Mouse (Mus musculus): ENCODE results near the gene Unc93b1. TPM values are rescaled to one million over a fixed set of nuclear protein-coding genes. Genes with fewer than 3 reads are reported as not detected.
"Not testable (repeated sequence)": the region's sequence is repeated elsewhere in the genome, so short reads cannot be mapped to it uniquely, and the experiment has no call there.

The Unc93b1 gene
- polyA plus RNA-seq, 1 experiment from 2014 or later: 18.3 TPM

DNA sequence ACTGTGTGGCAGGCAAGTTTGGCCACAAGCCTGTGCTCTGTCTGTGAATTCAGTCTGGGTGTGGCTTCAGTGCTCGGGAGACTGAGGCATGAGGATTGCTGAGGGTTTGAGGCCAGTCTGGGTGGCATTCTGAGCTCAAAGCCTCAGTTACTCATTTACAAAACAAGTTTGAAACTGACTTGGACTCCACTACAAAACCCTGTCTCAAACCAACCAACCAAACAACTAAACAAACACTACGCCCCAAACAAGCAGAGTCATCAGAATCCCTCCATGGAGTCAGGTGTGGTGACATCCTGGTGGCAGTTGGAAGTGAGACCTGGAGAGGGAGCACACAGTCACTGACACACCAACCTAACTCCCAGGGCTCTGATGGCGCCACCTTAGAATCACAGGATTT lies 15.3 kb downstream of the Unc93b1 start:
- H3K4me2 ChIP-seq: no peak overlapping the region
- H3K9ac ChIP-seq: no peak overlapping the region
- ATAC-seq (ENCODE audit: low read depth) (no peak), DNase-seq (no peak)
- WGBS (ENCODE audit: insufficient replicate concordance): 53% methylated on average over 3 of the region's 3 CpGs
- no peaks in the 10 kb centered on the region for H3K36me3 ChIP-seq
- no peaks in the 10 kb centered on the region for H3K27me3 ChIP-seq
- H3K4me1 ChIP-seq (replicated peaks): peaks cover 18% of the 10 kb centered on the region
- no peak overlapping the region for H3K4me3 ChIP-seq (replicated peaks)
- H3K9me3 ChIP-seq (replicated peaks): no peaks in the 10 kb centered on the region
- no peak overlapping the region for H3K27ac ChIP-seq

DNA sequence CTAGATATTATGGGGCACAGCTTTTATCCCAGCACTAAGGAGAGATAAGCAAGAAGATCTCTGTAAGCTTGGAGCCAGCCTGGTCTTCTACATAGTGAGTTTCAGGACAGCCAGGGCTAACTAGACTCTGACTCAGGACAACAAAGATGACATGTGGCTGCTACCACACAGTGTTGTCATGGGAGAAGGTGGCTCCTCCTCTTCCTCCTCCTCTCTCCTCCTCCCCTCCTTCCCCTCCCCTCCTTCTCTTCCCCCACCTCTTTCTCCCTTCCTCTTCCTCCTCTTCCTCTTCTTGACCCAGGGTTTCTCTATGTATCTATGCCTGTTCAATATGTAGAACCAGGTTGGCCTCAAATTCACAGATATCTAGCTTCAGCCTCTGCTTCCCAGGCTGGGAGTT lies 16.5 kb downstream of the Unc93b1 start:
- Histone ChIP-seq H3K4me1 (replicated peaks) (peaks cover 8% of the 10 kb centered on the region; the same call in 1 of the 2 replicates), H3K4me2 (no peak overlapping the region), H3K27me3 (0 out of 2 replicates have a peak, but pooled peaks cover 5% of the 10 kb centered on the region), H3K27ac (no peak overlapping the region), H3K9me3 (replicated peaks) (no peaks in the 10 kb centered on the region), H3K4me3 (replicated peaks) (no peak overlapping the region), H3K9ac (no peak overlapping the region), H3K36me3 (no peaks in the 10 kb centered on the region)
- ATAC-seq (ENCODE audit: low read depth) (no peak), DNase-seq (no peak)

DNA sequence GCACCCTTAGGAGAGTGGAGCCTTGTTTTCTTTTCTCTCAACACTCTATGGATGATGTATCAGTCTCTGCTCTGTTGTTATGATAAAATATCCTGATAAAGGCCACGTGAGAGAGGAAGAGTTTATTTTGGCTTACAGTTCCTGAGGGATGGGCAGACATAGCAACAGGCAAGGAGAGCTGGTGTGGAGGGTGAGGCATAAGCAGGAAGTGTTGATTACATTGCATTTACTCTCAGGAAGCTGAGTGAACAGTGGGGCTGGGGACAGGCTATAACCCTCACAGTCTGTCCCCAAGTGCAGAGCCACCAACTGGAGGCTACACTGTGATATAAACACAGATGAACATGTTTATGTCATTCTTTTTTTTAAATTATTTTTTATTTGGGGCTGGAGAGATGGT lies 17.1 kb downstream of the Unc93b1 start:
- Histone ChIP-seq H3K4me1 (replicated peaks) (peaks cover 7% of the 10 kb centered on the region; the same call in 1 of the 2 replicates), H3K9ac (no peak overlapping the region), H3K27me3 (0 out of 2 replicates have a peak, but pooled peaks cover 8% of the 10 kb centered on the region), H3K27ac (no peak overlapping the region), H3K9me3 (replicated peaks) (no peaks in the 10 kb centered on the region), H3K4me3 (replicated peaks) (no peak overlapping the region), H3K36me3 (no peaks in the 10 kb centered on the region), H3K4me2 (no peak overlapping the region)
- DNase-seq: no peak
- 50% methylated on average over 1 of the region's 1 CpGs for WGBS (ENCODE audit: insufficient replicate concordance)
- no peak for ATAC-seq (ENCODE audit: low read depth)

DNA sequence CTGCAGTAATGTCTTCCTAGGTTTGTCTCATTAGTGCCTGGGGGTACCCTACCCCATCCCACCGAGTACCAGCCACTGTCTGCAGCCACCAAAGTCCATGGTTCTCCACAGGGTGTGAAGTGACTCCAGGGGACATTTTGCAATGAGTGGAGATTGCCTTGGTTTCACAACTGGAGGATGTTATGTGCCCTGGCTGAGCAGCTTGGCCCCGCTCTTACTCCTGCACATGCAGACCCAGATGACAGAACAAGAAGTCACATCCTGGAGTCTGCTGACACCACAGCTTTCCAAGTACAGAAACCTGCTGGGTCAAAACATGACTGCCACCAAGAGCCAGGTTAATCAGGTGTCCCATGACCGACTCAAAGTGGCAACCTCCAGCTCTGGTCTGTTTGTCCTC lies 20.0 kb downstream of the Unc93b1 start:
- Histone ChIP-seq H3K4me1 (replicated peaks) (peaks cover 1% of the 10 kb centered on the region; the same call in 1 of the 2 replicates), H3K9me3 (replicated peaks) (no peaks in the 10 kb centered on the region), H3K4me2 (no peak overlapping the region), H3K27ac (no peak overlapping the region), H3K4me3 (replicated peaks) (no peak overlapping the region), H3K36me3 (no peaks in the 10 kb centered on the region), H3K9ac (no peak overlapping the region), H3K27me3 (0 out of 2 replicates have a peak, but pooled peaks cover 8% of the 10 kb centered on the region)
- 62% methylated on average over 3 of the region's 3 CpGs for WGBS (ENCODE audit: insufficient replicate concordance)
- DNase-seq (no peak), ATAC-seq (ENCODE audit: low read depth) (no peak)

DNA sequence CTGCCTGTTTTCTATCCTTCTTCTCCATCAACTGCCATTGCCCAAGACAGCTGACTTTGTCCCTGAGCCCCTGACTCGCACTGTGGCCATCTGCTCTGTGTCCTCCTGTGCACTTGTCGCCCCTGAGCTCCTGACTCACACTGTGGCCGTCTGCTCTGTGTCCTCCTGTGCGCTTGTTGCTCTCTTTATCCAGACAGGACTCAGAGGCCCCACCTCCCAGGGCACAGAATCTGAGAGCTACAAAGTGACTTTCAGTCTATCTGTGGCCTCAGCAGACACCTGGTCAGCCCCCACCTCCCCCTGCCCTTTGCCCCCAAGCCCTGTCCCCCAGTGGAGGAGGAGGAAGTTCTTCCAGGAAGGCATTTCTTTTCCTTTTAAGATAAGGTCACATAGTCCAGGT lies 20.8 kb downstream of the Unc93b1 start:
- Histone ChIP-seq H3K4me2 (no peak overlapping the region), H3K4me3 (replicated peaks) (no peak overlapping the region), H3K9ac (no peak overlapping the region), H3K27ac (no peak overlapping the region), H3K36me3 (no peaks in the 10 kb centered on the region), H3K9me3 (replicated peaks) (no peaks in the 10 kb centered on the region), H3K4me1 (replicated peaks) (no peaks in the 10 kb centered on the region; the same call in 1 of the 2 replicates), H3K27me3 (0 out of 2 replicates have a peak, but pooled peaks cover 8% of the 10 kb centered on the region)
- 24% methylated on average over 4 of the region's 4 CpGs for WGBS (ENCODE audit: insufficient replicate concordance)
- DNase-seq (no peak), ATAC-seq (ENCODE audit: low read depth) (no peak)

DNA sequence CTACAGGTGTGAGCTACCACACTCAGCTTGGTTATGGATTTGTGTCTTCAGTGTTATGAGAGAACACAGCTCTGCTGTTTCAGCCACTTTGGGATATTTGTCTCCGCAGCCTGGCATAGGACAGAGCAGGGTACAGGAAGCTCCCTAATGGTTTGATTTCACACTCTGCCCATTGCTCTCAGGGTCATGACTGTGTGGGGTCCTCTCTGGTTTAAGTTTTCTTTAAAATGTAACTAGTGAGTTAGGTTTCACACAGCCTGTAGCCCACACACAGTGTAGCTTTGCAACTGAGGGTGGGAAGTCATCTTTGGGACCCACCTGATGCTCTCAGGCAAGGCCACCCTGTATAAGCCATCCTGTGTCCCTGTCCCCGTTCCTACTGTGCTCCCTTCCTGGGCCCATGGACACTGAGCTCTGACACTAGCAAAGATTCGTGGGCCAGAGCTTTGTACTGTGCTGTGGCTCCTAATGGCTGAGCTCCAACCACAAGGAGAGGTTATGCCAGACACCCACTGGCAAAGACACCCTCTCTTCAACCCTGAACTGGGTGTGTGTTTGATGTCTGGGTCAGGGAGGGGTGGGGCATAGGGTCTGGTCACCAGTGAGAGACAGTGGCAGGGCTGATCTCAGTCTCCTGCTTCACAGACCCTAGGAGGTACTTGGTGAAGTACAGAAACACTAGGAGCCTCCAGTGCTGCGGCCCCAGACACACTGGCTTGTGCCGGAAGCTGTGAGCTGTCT lies 22.5 kb downstream of the Unc93b1 start:
- DNase-seq; ATAC-seq (ENCODE audit: low read depth): not testable (repeated sequence)
- 60% methylated on average over 5 of the region's 5 CpGs for WGBS (ENCODE audit: insufficient replicate concordance)

DNA sequence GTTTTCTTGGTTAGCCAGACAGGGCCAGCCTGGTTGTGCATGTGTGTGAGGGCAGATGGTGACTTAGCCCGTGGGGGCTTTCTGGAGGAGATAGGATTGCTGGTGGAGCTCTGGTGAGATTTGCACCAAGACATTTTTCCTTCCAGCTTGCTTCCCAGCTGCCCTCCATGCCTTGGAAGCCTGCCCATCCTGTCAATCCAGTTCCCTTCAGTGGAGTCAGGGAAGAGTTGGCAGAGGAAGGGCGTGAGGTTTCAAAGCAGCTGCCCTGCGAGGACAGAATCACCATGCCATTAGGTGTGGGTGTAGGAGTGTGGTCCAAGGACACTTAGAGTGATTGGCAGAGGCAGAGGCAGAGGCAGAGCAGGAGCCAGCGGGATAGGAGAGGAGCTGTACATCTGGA lies 23.5 kb downstream of the Unc93b1 start, which contains the start of gene Aldh3b3:
Gene Aldh3b3 (plus strand): TSS at position 176 of the 400 bp plus-strand sequence.
- Histone ChIP-seq H3K4me3 (replicated peaks) (no peak within 1 kb of the TSS), H3K36me3 (no peaks in the 10 kb centered on the region), H3K9ac (no peak within 1 kb of the TSS), H3K4me1 (replicated peaks) (no peaks in the 10 kb centered on the region; the same call in 1 of the 2 replicates), H3K27ac (no peak within 1 kb of the TSS), H3K9me3 (replicated peaks) (no peaks in the 10 kb centered on the region), H3K27me3 (0 out of 2 replicates have a peak, but pooled peaks cover 8% of the 10 kb centered on the region), H3K4me2 (no peak within 1 kb of the TSS)
- WGBS (ENCODE audit: insufficient replicate concordance): 58% methylated on average over 4 of the region's 4 CpGs
- ATAC-seq (ENCODE audit: low read depth) (no peak), DNase-seq (no peak)

More for the DNA sequence above, 22.5 kb downstream of the Unc93b1 start:
- not testable (repeated sequence) for H3K9me3 ChIP-seq (replicated peaks); H3K9ac ChIP-seq; H3K36me3 ChIP-seq; H3K27me3 ChIP-seq; H3K4me3 ChIP-seq (replicated peaks); H3K4me1 ChIP-seq (replicated peaks); H3K27ac ChIP-seq; H3K4me2 ChIP-seq

DNA sequence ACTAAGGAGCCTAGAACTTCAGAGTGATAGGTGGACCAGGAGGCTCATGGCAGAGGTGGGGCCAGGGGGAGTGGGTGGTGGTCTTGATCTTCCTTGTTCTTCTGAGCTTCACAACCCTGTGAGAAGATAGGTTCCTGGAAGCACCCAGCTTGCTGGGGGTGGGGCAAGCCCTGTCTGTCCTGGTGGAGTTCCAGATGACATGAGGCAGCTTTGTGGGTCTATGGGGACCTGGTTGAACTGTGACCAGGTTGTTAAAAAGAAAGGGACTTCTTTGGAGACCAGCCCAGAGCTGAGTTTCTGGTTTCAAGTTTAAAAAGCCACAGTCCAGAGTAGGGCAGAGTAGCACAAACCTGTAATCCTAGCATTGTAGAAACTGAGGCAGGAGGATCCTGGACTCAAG lies 24.0 kb downstream of the Unc93b1 start:
- Histone ChIP-seq H3K4me3 (replicated peaks) (no peak overlapping the region), H3K9me3 (replicated peaks) (no peaks in the 10 kb centered on the region), H3K9ac (no peak overlapping the region), H3K27me3 (0 out of 2 replicates have a peak, but pooled peaks cover 8% of the 10 kb centered on the region), H3K4me2 (no peak overlapping the region), H3K27ac (no peak overlapping the region), H3K36me3 (no peaks in the 10 kb centered on the region), H3K4me1 (replicated peaks) (no peaks in the 10 kb centered on the region; the same call in 1 of the 2 replicates)
- DNase-seq (no peak), ATAC-seq (ENCODE audit: low read depth) (no peak)

DNA sequence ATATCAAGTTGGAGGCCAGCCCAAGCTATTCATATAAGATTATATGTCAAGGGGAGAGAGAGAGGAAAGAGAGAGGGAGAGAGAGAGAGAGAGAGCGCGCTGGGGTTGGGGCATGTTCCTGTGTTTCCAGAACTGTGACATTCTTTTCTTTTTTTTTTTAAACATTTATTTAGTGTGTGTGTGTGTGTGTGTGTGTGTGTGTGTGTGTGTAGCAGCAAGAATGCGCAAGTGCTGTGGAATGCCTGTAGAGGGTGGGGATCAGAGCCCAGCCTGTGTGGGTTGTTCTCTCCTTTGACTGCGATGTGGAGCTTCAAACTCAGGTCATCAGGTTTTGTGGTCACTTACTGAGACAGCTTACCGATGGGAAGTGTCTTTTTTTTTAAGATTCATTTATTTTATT lies 25.2 kb downstream of the Unc93b1 start:
- DNase-seq (no peak), ATAC-seq (ENCODE audit: low read depth) (no peak)
- Histone ChIP-seq H3K27me3 (0 out of 2 replicates have a peak, but pooled peaks cover 8% of the 10 kb centered on the region), H3K9ac (no peak overlapping the region), H3K4me2 (no peak overlapping the region), H3K4me3 (replicated peaks) (no peak overlapping the region), H3K4me1 (replicated peaks) (no peaks in the 10 kb centered on the region; the same call in 1 of the 2 replicates), H3K9me3 (replicated peaks) (no peaks in the 10 kb centered on the region), H3K36me3 (no peaks in the 10 kb centered on the region), H3K27ac (no peak overlapping the region)
- 71% methylated on average over 5 of the region's 5 CpGs for WGBS (ENCODE audit: insufficient replicate concordance)

DNA sequence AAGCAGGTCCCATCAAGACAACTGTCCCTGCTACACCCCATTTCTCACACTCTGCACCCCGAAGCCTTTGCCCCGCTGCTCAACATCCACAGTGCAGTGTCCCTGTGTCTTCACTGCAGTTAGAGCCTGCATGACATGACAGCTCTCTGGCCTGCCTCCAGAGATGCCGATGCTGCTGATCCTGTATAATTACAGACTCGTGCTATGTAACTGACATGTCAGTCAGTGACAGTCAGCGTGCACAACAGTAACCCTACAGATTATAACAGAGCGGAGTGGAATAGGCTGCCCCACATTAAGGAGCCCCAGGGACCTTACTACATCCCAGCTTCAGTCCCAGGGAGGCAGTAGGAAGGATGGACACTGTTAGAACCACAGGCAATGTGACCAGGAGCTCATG lies 26.8 kb downstream of the Unc93b1 start:
- H3K27me3 ChIP-seq; ATAC-seq (ENCODE audit: low read depth); H3K4me3 ChIP-seq (replicated peaks); H3K27ac ChIP-seq; H3K9me3 ChIP-seq (replicated peaks); H3K9ac ChIP-seq; DNase-seq; H3K36me3 ChIP-seq; H3K4me1 ChIP-seq (replicated peaks); H3K4me2 ChIP-seq: not testable (repeated sequence)
- 66% methylated on average over 6 of the region's 6 CpGs for WGBS (ENCODE audit: insufficient replicate concordance)

DNA sequence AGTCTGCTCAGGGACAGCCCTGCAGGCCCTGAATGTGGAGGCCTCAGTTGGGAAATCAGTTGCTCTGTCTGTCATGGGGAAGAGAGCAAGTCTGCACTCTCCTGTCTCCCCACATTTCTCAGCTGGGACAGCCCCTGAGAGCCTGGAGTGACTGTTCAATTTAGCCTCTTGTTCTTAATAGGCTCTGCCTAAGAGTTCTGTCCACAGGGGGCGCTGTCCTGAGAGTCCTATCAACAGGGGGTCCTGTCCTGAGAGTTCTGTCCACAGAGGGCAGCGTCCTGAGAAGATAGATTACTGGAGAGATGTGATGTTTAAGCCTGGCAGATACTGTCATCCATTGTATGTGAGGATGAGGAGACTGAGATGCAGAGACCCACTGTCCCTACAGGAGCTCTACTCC lies 27.5 kb downstream of the Unc93b1 start:
- H3K27ac ChIP-seq: no peak overlapping the region
- no peaks in the 10 kb centered on the region for H3K9me3 ChIP-seq (replicated peaks)
- 11% methylated on average over 2 of the region's 2 CpGs for WGBS (ENCODE audit: insufficient replicate concordance)
- H3K4me2 ChIP-seq: no peak overlapping the region
- no peaks in the 10 kb centered on the region for H3K36me3 ChIP-seq
- no peak for DNase-seq
- H3K27me3 ChIP-seq: no peaks in the 10 kb centered on the region
- ATAC-seq (ENCODE audit: low read depth): no peak
- H3K4me3 ChIP-seq (replicated peaks): no peak overlapping the region
- peaks cover 8% of the 10 kb centered on the region for H3K4me1 ChIP-seq (replicated peaks)
- no peak overlapping the region for H3K9ac ChIP-seq

DNA sequence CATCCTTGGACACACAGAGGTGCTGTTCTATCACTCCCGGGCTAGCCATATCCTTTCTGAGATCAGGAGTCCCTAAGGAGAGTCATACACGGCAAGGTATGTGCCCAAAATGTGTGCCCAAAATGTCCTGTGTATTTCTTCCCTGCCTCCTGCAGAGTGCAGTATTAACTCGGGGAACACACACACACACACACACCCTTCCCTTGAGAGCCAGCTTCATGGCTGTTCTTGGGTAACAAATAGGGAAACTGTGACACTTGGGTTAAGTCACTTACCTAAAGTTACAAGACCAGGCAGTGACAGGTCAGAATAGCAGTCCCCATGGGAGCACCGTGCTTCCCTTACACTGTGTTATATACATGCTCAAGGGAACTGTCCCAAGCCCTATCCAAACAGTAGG lies 29.0 kb downstream of the Unc93b1 start:
- H3K36me3 ChIP-seq: no peaks in the 10 kb centered on the region
- H3K9ac ChIP-seq: no peak overlapping the region
- H3K4me1 ChIP-seq (replicated peaks): peaks cover 10% of the 10 kb centered on the region
- H3K4me3 ChIP-seq (replicated peaks): no peak overlapping the region
- H3K27me3 ChIP-seq: 0 out of 2 replicates have a peak, but pooled peaks cover 3% of the 10 kb centered on the region
- ATAC-seq (ENCODE audit: low read depth) (no peak), DNase-seq (no peak)
- H3K9me3 ChIP-seq (replicated peaks): no peaks in the 10 kb centered on the region
- H3K27ac ChIP-seq: no peak overlapping the region
- no peak overlapping the region for H3K4me2 ChIP-seq
- 58% methylated on average over 4 of the region's 4 CpGs for WGBS (ENCODE audit: insufficient replicate concordance)

Data from liver, embryonic 13.5 days (tissue).